Mouse (Mus musculus) neural tube, embryonic 14.5 days (tissue): ENCODE measurements around the gene Il23a. TPM values are rescaled to one million over a fixed set of nuclear protein-coding genes. Genes with fewer than 3 reads are reported as not detected.
"Not testable (repeated sequence)": the region's sequence is repeated elsewhere in the genome, so short reads cannot be mapped to it uniquely, and the experiment has no call there.

Experiments used
- ATAC-seq: fragments of 200-750 bp; cut with Nextera tagmentation; 2 replicates; pipeline ENCODE4 v1.8.0; 2017; ENCODE audit warnings: low read depth, mild to moderate bottlenecking, moderate TSS enrichment, moderate library complexity
- H3K27ac ChIP-seq: fragments of 300-500 bp; sonication (generic); 2 replicates; pipeline ENCODE4 v1.5.1; 2014; ENCODE audit warnings: low read depth, mild to moderate bottlenecking, control low read depth, low read length, moderate library complexity, mixed read lengths
- H3K27me3 ChIP-seq: fragments of 300-500 bp; sonication (generic); 2 replicates; pipeline ENCODE4 v1.6.1; 2014; ENCODE audit warnings: low read length; ENCODE audit not compliant: control insufficient read depth, insufficient read depth
- H3K36me3 ChIP-seq: fragments of 300-500 bp; sonication (generic); 2 replicates; pipeline ENCODE4 v1.6.1; 2014; ENCODE audit warnings: low read length, mixed read lengths; ENCODE audit not compliant: control insufficient read depth, insufficient read depth
- H3K4me1 ChIP-seq: fragments of 300-500 bp; sonication (generic); 2 replicates; pipeline ENCODE4 v1.6.1; 2014; ENCODE audit warnings: low read length; ENCODE audit not compliant: control insufficient read depth, insufficient read depth
- H3K4me2 ChIP-seq: fragments of 300-500 bp; sonication (generic); 2 replicates; pipeline ENCODE4 v1.6.1; 2014; ENCODE audit warnings: mild to moderate bottlenecking, low read depth, low read length, control low read depth
- H3K4me3 ChIP-seq: fragments of 300-500 bp; sonication (generic); 2 replicates; pipeline ENCODE4 v1.5.1; 2014; ENCODE audit warnings: low read depth, low read length, control low read depth, mixed read lengths
- H3K9ac ChIP-seq: fragments of 300-500 bp; sonication (generic); replicated peaks from 2 replicates; pipeline ENCODE4 v1.6.1; 2014; ENCODE audit warnings: low read depth, mild to moderate bottlenecking, control low read depth, low read length, mixed read lengths
- H3K9me3 ChIP-seq: fragments of 300-500 bp; sonication (generic); 2 replicates; pipeline ENCODE4 v1.6.1; 2016; ENCODE audit warnings: low read length; ENCODE audit not compliant: control insufficient read depth
- WGBS: fragments of 180-500 bp; shearing (Covaris S2); extraction: QIAGEN DNeasy Blood & Tissue Kit; methylation state at CpG from one replicate; pipeline ENCODE4 v1.1.7; 2014; 5-methylcytosine and 5-hydroxymethylcytosine counted together
- polyA plus RNA-seq: library from polyadenylated mRNA; unstranded; fragments of >200 nt; fragmentation: Nextera tagmentation; extraction: Ambion mirVana; gene quantifications from 2 replicates; pipeline ENCODE4 v1.2.1, GENCODE M21; 2014

Gene Il23a
- polyA plus RNA-seq, 1 experiment from 2014 or later = 0.29 TPM

- H3K4me1 ChIP-seq = peaks cover 16% of the 10 kb centered on the region
- no peak overlapping the region for H3K27ac ChIP-seq
- H3K36me3 ChIP-seq = no peaks in the 10 kb centered on the region
- H3K4me3 ChIP-seq = no peak overlapping the region
- no peak overlapping the region for H3K9ac ChIP-seq
- ATAC-seq = no peak
- no peak overlapping the region for H3K4me2 ChIP-seq
- no peaks in the 10 kb centered on the region for H3K27me3 ChIP-seq
- WGBS = 98% methylated on average over 3 of the region's 3 CpGs
- H3K9me3 ChIP-seq = no peaks in the 10 kb centered on the region
These were observed 37.6 kb upstream of the Il23a start for GRCm38 (mm10) chr10:128336195-128336594.

- Histone ChIP-seq H3K4me2 (no peak overlapping the region), H3K36me3 (no peaks in the 10 kb centered on the region), H3K4me3 (no peak overlapping the region), H3K27me3 (no peaks in the 10 kb centered on the region), H3K27ac (no peak overlapping the region), H3K9me3 (no peaks in the 10 kb centered on the region), H3K4me1 (peaks cover 16% of the 10 kb centered on the region), H3K9ac (no peak overlapping the region)
- ATAC-seq = no peak
- 6% methylated on average over 4 of the region's 4 CpGs for WGBS
These were observed 37.0 kb upstream of the Il23a start for GRCm38 (mm10) chr10:128335582-128335981.

GRCm38 (mm10) chr10:128332358-128333249 is 34.1 kb upstream of the Il23a start:
- H3K4me3 ChIP-seq, H3K27ac ChIP-seq, H3K9me3 ChIP-seq, ATAC-seq, H3K4me2 ChIP-seq, H3K9ac ChIP-seq, H3K36me3 ChIP-seq, H3K4me1 ChIP-seq, H3K27me3 ChIP-seq: not testable (repeated sequence)
- WGBS = 84% methylated on average over 5 of the region's 6 CpGs

GRCm38 (mm10) chr10:128327610-128328009 is 29.1 kb upstream of the Il23a start:
- H3K4me2 ChIP-seq = no peak overlapping the region
- no peaks in the 10 kb centered on the region for H3K9me3 ChIP-seq
- ATAC-seq = no peak
- H3K27ac ChIP-seq = no peak overlapping the region
- H3K4me3 ChIP-seq = no peak overlapping the region
- peaks cover 10% of the 10 kb centered on the region for H3K4me1 ChIP-seq
- H3K36me3 ChIP-seq = peaks cover 32% of the 10 kb centered on the region; the same call in 1 of the 2 replicates
- no peaks in the 10 kb centered on the region for H3K27me3 ChIP-seq
- WGBS = 87% methylated on average over 10 of the region's 10 CpGs
- no peak overlapping the region for H3K9ac ChIP-seq

- no peak overlapping the region for H3K9ac ChIP-seq
- H3K36me3 ChIP-seq = peaks cover 32% of the 10 kb centered on the region; the same call in 1 of the 2 replicates
- WGBS = 93% methylated on average over 8 of the region's 8 CpGs
- peaks cover 10% of the 10 kb centered on the region for H3K4me1 ChIP-seq
- no peaks in the 10 kb centered on the region for H3K27me3 ChIP-seq
- ATAC-seq = no peak
- H3K27ac ChIP-seq = no peak overlapping the region
- H3K4me3 ChIP-seq = no peak overlapping the region
- H3K4me2 ChIP-seq = no peak overlapping the region
- no peaks in the 10 kb centered on the region for H3K9me3 ChIP-seq
These were observed 28.3 kb upstream of the Il23a start for GRCm38 (mm10) chr10:128326825-128327224.

GRCm38 (mm10) chr10:128323516-128323915 is 25.0 kb upstream of the Il23a start:
- H3K27ac ChIP-seq = 0 out of 2 replicates have a peak overlapping the region, but pooled peaks have one; percentile 90
- H3K36me3 ChIP-seq = peaks cover 43% of the 10 kb centered on the region; the same call in 1 of the 2 replicates
- ATAC-seq = no peak

GRCm38 (mm10) chr10:128322141-128323108 is 23.9 kb upstream of the Il23a start, which contains the start of gene Cnpy2:
TSS of gene Cnpy2 (plus strand) at chr10:128322459.
- Histone ChIP-seq H3K4me3 (peak within 1 kb of the TSS; percentile 82), H3K9me3 (no peaks in the 10 kb centered on the region), H3K36me3 (peaks cover 42% of the 10 kb centered on the region; the same call in 1 of the 2 replicates), H3K4me1 (peaks cover 10% of the 10 kb centered on the region), H3K9ac (peak within 1 kb of the TSS; percentile 96), H3K27me3 (no peaks in the 10 kb centered on the region), H3K4me2 (peak within 1 kb of the TSS; percentile 94), H3K27ac (peak within 1 kb of the TSS; percentile 90)
- WGBS = under 1% methylated on average over 40 of the region's 40 CpGs
- ATAC-seq = peak; percentile 96

More at GRCm38 (mm10) chr10:128323516-128323915, 25.0 kb upstream of the Il23a start:
- peaks cover 10% of the 10 kb centered on the region for H3K4me1 ChIP-seq
- H3K27me3 ChIP-seq = no peaks in the 10 kb centered on the region
- no peaks in the 10 kb centered on the region for H3K9me3 ChIP-seq
- WGBS = 68% methylated on average over 8 of the region's 8 CpGs
- H3K9ac ChIP-seq = peak overlapping the region; percentile 96
- peak overlapping the region; percentile 94 for H3K4me2 ChIP-seq
- peak overlapping the region; percentile 82 for H3K4me3 ChIP-seq

- Histone ChIP-seq H3K9ac (peak overlapping the region; percentile 96; the same call in 1 of the 2 replicates), H3K27ac (0 out of 2 replicates have a peak overlapping the region, but pooled peaks have one; percentile 55), H3K4me2 (peak overlapping the region; percentile 94), H3K4me3 (peak overlapping the region; percentile 82), H3K27me3 (no peaks in the 10 kb centered on the region), H3K36me3 (peaks cover 34% of the 10 kb centered on the region; the same call in 1 of the 2 replicates), H3K9me3 (no peaks in the 10 kb centered on the region), H3K4me1 (peaks cover 10% of the 10 kb centered on the region)
- WGBS = 61% methylated on average over 12 of the region's 12 CpGs
- no peak for ATAC-seq
These were observed 23.1 kb upstream of the Il23a start for GRCm38 (mm10) chr10:128321641-128322040.
